Mouse (Mus musculus) spleen, adult 12 weeks (tissue): Measurements from ENCODE around the gene Pax7.

Experiments
- DNase-seq: peaks from one replicate; pipeline ENCODE4 v3.0.0; 2022; ENCODE audit warnings: low spot score

Pax7 gene

DNA sequence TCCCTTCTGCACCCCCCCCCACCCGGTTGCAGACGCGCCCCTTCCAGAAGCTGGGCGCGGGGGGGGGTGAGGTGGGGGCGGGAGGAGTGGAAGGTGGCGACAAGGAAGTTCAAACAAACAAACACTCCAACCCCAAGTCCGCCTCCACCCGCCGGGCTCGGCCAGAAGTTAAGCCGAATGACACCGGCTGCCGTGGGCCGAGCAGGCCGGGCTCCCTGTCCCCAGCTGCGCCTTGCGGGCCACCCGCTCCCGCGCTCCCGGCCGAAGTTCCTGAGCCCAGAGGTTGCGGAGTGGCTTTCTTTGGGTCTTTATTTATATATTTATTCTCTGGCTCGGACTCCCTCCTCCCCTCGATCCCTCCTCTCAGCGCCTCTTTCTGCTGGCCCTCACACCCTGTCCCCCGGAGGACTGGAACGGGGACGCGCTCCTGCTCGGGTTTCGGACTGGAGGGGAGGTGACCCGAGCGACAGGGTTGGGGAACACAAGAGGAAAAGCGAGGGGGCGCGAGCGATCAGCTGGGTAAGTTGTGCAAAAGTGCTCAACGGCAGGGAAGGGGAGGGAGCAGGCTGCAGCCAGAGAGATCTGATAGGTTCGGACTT lies at the start of gene Pax7:
Pax7 (minus strand) TSS at position 493 of the 599 bp plus-strand sequence.
- DNase-seq = no peak

- no peak for DNase-seq
Measured at GRCm38 (mm10) chr4:139881796-139882195, 48.5 kb upstream of the Pax7 start.

GRCm38 (mm10) chr4:139879324-139879723 lies 46.0 kb upstream of the Pax7 start:
- no peak for DNase-seq

DNA sequence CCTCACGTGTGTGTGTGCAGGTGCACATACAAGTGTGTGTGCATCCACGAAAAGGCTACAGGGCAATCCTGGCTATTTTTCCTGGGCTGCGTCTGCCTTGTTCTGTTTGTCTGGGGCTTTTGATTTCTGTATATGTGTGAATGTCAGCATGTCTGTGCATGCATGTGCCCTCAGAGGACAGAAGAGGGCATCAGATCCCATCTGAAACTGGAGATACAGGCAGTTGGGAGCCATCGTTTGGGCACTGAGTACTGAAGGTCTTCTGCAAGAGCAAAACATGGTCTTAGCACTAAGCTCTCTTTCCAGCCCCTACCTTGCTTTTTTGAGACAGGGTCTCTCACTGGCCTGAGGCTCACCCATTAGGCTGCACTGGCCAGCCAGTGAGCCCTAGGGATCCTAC lies 45.1 kb upstream of the Pax7 start:
- no peak for DNase-seq

- no peak for DNase-seq
Measured at GRCm38 (mm10) chr4:139877269-139877668, 43.9 kb upstream of the Pax7 start.

DNA sequence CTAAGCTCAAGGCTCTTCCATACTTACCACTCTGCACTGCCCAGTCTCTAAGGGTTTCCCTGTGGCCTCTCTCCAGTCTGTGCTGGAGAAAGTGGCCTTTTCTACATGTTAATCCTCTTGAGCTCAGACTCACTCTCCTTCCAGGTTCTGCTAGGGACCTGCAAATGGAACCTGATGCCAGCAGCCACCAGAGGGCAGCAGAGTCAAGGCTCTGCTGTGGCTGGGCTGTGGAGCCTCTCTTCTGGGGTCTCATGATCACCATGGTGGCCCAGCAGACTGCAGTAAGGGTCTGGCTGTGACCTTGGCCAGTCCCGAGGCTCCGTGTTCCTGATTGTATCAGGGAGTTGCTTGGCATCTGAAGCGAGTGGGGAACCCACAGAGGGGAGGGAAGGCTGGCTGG lies 39.3 kb upstream of the Pax7 start:
- DNase-seq = no peak

- DNase-seq = no peak
Measured at GRCm38 (mm10) chr4:139871699-139872098, 38.4 kb upstream of the Pax7 start.

- DNase-seq = no peak
Measured at GRCm38 (mm10) chr4:139863218-139863617, 29.9 kb upstream of the Pax7 start.

DNA sequence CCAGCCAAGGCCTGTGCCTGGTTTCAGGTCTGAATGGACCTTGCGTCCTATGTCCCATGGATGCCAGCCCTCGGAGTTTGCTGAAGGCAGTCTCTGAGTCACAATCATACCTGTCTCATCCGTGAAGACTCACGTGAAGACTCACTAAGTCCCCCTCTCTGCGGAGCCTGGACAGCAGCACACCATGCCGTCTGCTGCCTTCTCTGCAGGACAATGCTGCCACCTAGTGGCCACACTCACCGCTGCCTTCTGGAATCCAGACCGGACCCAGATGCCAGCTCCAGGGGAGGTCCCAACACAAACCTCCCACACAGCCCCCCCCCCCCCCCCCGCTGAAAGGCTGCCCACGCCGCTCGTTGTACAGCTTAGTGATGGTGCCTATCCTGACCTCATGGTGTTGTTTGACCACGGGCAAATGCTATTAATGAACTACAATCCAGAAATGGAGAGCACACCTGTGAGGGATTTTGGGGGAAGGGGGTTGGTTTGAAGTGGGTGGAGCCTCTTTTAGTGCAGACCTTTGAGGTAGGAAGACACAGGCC lies 25.4 kb upstream of the Pax7 start:
- DNase-seq = peak; percentile 48

GRCm38 (mm10) chr4:139852219-139853035 lies 19.1 kb upstream of the Pax7 start:
- DNase-seq = no peak

GRCm38 (mm10) chr4:139851387-139851786 lies 18.1 kb upstream of the Pax7 start:
- DNase-seq = no peak

DNA sequence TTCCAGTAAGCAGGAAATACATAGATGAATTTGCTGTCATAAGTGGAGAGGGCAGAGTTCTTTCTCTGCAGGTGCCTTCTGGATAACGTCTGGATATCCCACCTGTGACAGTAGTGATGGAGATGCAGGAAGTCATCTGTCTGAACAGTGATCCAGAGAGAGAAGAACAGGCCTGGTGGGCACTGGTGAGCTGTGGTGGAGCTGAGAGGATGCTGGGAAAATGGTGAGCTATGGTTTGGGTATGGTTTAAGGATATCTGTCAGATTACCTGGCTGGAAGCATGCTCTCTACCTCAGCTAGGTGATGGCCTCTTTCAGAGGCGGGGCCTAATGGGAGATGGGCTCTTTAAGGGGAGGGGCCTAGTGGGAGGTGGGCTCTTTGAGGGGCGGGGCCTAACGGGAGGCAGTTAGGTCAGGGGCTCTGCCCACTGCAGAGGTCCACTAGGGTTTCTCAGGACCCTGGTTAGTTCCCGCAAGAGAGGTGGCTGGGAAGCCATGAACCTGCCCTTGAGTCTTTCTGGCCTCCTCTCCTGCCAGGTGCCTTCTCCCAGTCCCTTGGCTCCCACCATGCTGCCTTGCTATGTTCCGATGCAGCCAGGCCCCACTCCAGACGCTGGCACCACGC lies 17.3 kb upstream of the Pax7 start:
- DNase-seq = no peak

- DNase-seq = no peak
Measured at GRCm38 (mm10) chr4:139843456-139843855, 10.1 kb upstream of the Pax7 start.

DNA sequence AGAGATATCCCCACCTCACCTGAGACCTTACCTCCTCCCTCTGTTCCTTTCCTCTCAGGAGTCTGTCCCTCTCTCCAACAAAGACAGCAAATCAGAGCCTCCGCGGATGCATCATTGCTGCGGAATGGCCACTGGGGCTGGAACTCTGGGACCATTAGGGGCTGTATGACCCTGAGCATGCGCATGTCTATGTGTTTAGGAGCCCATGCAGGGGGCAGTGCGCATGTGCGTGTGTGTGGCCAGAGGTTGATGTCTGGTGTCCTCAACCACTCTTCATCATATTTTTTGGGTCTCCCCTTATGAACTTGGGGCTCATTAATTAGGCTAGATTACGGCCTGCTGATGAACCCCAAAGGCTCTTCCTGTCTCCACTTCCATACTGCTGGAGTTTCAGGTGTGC lies 9.6 kb upstream of the Pax7 start:
- no peak for DNase-seq

GRCm38 (mm10) chr4:139840939-139841500 lies 7.7 kb upstream of the Pax7 start:
- no peak for DNase-seq

DNA sequence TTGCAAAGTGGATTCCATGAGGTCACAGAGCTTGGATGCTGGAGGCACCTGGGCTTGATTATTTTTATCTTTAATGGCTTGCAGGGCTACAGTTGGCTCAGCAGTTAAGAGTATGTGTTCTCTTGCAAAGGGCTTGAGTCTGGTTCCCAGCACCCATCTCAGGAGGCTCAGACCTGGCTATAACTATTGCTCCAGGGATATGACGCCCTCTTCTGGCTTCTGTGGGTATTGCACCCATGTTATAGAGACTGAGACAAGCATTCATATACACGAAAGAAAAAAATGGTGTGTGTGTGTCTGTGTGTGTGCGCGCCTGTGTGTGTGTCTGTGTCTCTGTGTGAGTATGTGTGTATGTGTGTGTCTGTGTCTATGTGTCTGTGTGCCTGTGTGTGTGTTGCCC lies 7.1 kb upstream of the Pax7 start:
- DNase-seq = no peak

GRCm38 (mm10) chr4:139836681-139837080 lies 3.4 kb upstream of the Pax7 start:
- DNase-seq = no peak

GRCm38 (mm10) chr4:139836196-139836595 lies 2.9 kb upstream of the Pax7 start:
- DNase-seq = no peak

GRCm38 (mm10) chr4:139833817-139834401 lies 581 bp upstream of the Pax7 start:
- no peak for DNase-seq

DNA sequence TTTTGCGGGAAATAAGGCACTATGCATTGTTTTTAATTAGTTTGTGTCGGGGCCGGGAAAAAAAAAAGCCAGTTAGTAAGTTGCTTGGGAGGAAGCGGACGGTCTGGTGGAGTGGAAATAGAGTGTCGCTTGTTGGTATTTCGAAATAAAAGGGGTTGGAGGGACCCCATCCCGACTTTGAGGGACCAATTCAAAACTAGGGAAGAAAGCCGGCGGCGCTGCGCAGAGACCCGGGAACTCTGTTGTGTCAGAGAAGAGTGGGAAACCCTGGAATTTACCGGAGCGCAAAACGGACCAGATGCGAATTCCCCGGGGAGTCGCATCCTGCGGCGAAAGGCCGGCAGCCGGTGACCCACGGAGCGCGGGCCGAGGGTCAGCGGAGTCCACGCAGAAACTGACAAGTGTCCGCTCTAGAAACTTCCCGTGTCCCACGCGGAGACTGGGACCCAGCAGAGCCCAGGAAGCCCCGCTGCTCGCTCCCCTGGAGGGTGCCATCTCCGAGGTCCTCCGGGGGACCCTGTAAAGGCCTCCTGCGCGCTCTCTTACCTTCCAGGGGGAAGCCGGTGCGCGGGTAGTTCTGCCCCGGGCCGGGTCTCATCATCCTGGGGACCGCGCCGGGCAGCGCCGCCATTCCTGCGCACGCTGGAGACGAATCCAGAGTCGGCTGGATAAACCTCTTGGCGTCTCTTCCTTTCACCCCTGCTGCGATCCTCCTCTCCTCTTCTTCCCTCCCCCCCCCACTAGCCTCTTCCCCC lies 870 bp downstream of the Pax7 start:
- DNase-seq = no peak

- DNase-seq = no peak
Measured at GRCm38 (mm10) chr4:139831501-139832230, 1.7 kb downstream of the Pax7 start.
